Mouse (Mus musculus) kidney, postnatal 0 days (tissue): ENCODE measurements around the gene Aatk. TPM values are rescaled to one million over a fixed set of nuclear protein-coding genes. Genes with fewer than 3 reads are reported as not detected.

Source experiments
- ATAC-seq: fragments of 200-750 bp; cut with Nextera tagmentation; replicated peaks from 2 replicates; pipeline ENCODE4 v1.8.0; 2017; ENCODE audit warnings: low read depth, moderate number of reproducible peaks, moderate TSS enrichment, moderate library complexity; ENCODE audit not compliant: low FRiP score
- DNase-seq: peaks from one replicate; pipeline ENCODE4 v3.0.0-alpha.2; 2016; ENCODE audit warnings: low spot score
- H3K27ac ChIP-seq: fragments of 300-500 bp; sonication (generic); 2 replicates; pipeline ENCODE4 v1.5.1; 2014; ENCODE audit warnings: mild to moderate bottlenecking
- H3K27me3 ChIP-seq: fragments of 300-500 bp; sonication (generic); 2 replicates; pipeline ENCODE4 v1.6.1; 2014; ENCODE audit warnings: low read length, mixed read lengths; ENCODE audit not compliant: insufficient read depth
- H3K36me3 ChIP-seq: fragments of 300-500 bp; sonication (generic); 2 replicates; pipeline ENCODE4 v1.6.1; 2014; ENCODE audit warnings: low read length, mixed read lengths; ENCODE audit not compliant: insufficient read depth
- H3K4me1 ChIP-seq: fragments of 300-500 bp; sonication (generic); replicated peaks from 2 replicates; pipeline ENCODE4 v1.6.1; 2014; ENCODE audit warnings: antibody characterized with exemption, low read length, mixed read lengths; ENCODE audit not compliant: insufficient read depth
- H3K4me2 ChIP-seq: fragments of 300-500 bp; sonication (generic); 2 replicates; pipeline ENCODE4 v1.6.1; 2014; ENCODE audit warnings: mild to moderate bottlenecking, low read length, moderate library complexity, mixed read lengths
- H3K4me3 ChIP-seq: fragments of 300-500 bp; sonication (generic); replicated peaks from 2 replicates; pipeline ENCODE4 v1.5.1; 2014; ENCODE audit warnings: low read depth, low read length
- H3K9ac ChIP-seq: fragments of 300-500 bp; sonication (generic); 2 replicates; pipeline ENCODE4 v1.6.1; 2014; ENCODE audit warnings: low read depth, low read length
- H3K9me3 ChIP-seq: fragments of 300-500 bp; sonication (generic); replicated peaks from 2 replicates; pipeline ENCODE4 v1.6.1; 2016; ENCODE audit warnings: low read length, inconsistent platforms, mixed read lengths
- CTCF ChIP-seq: IDR thresholded peaks from 2 replicates; pipeline ENCODE4 v1.5.1; 2016; ENCODE audit warnings: antibody characterized with exemption, low read depth, mild to moderate bottlenecking, moderate library complexity
- WGBS: fragments of 180-500 bp; shearing (Covaris S2); extraction: QIAGEN DNeasy Blood & Tissue Kit; methylation state at CpG from one replicate; pipeline ENCODE4 v1.1.7; 2014; 5-methylcytosine and 5-hydroxymethylcytosine counted together
- polyA plus RNA-seq: library from polyadenylated mRNA; unstranded; fragments of >200 nt; fragmentation: Nextera tagmentation; extraction: Ambion mirVana; gene quantifications from 2 replicates; pipeline ENCODE4 v1.2.1, GENCODE M21; 2015

Gene Aatk
- polyA plus RNA-seq, 1 experiment from 2014 or later, result 1.4 TPM

GRCm38 (mm10) chr11:120011761-120012560, 35.0 kb downstream of the Aatk start:
- Histone ChIP-seq H3K27me3 (no peaks in the 10 kb centered on the region), H3K9me3 (no peaks in the 10 kb centered on the region), H3K4me3 (no peak overlapping the region), H3K27ac (no peak overlapping the region), H3K4me2 (peak overlapping the region; percentile 31), H3K4me1 (0 out of 2 replicates have a peak, but pooled peaks cover 10% of the 10 kb centered on the region), H3K36me3 (no peaks in the 10 kb centered on the region), H3K9ac (0 out of 2 replicates have a peak overlapping the region, but pooled peaks have one; percentile 31)
- DNase-seq (peak; percentile 41), ATAC-seq (peak; percentile 18)
- WGBS, result 55% methylated on average over 43 of the region's 43 CpGs
- peak; percentile 59 for TF ChIP-seq CTCF

- Histone ChIP-seq H3K4me2 (peak overlapping the region; percentile 31; the same call in 1 of the 2 replicates), H3K4me1 (0 out of 2 replicates have a peak, but pooled peaks cover 10% of the 10 kb centered on the region)
- DNase-seq, result no peak
Observed at GRCm38 (mm10) chr11:120011114-120011760, 35.7 kb downstream of the Aatk start.

GRCm38 (mm10) chr11:120009937-120010336, 37.0 kb downstream of the Aatk start:
- H3K4me3 ChIP-seq, result no peak overlapping the region
- 81% methylated on average over 20 of the region's 20 CpGs for WGBS

More at GRCm38 (mm10) chr11:120011114-120011760, 35.7 kb downstream of the Aatk start:
- Histone ChIP-seq H3K9ac (0 out of 2 replicates have a peak overlapping the region, but pooled peaks have one; percentile 31), H3K27ac (no peak overlapping the region), H3K9me3 (no peaks in the 10 kb centered on the region), H3K4me3 (no peak overlapping the region), H3K27me3 (no peaks in the 10 kb centered on the region), H3K36me3 (no peaks in the 10 kb centered on the region)
- TF ChIP-seq CTCF, result no peak
- WGBS, result 78% methylated on average over 11 of the region's 11 CpGs
- no peak for ATAC-seq

GRCm38 (mm10) chr11:120008956-120009355, 38.0 kb downstream of the Aatk start:
- no peak overlapping the region for H3K4me2 ChIP-seq
- no peak overlapping the region for H3K27ac ChIP-seq
- WGBS, result 72% methylated on average over 8 of the region's 8 CpGs
- H3K4me3 ChIP-seq, result no peak overlapping the region
- TF ChIP-seq CTCF, result no peak
- H3K36me3 ChIP-seq, result no peaks in the 10 kb centered on the region
- H3K9me3 ChIP-seq, result no peaks in the 10 kb centered on the region
- DNase-seq (no peak), ATAC-seq (no peak)
- H3K4me1 ChIP-seq, result 0 out of 2 replicates have a peak, but pooled peaks cover 10% of the 10 kb centered on the region
- H3K9ac ChIP-seq, result no peak overlapping the region
- no peaks in the 10 kb centered on the region for H3K27me3 ChIP-seq

More at GRCm38 (mm10) chr11:120009937-120010336, 37.0 kb downstream of the Aatk start:
- no peak overlapping the region for H3K27ac ChIP-seq
- DNase-seq, result no peak
- H3K4me2 ChIP-seq, result no peak overlapping the region
- H3K9me3 ChIP-seq, result no peaks in the 10 kb centered on the region
- H3K9ac ChIP-seq, result no peak overlapping the region
- no peaks in the 10 kb centered on the region for H3K36me3 ChIP-seq
- TF ChIP-seq CTCF, result no peak
- 0 out of 2 replicates have a peak, but pooled peaks cover 10% of the 10 kb centered on the region for H3K4me1 ChIP-seq
- no peaks in the 10 kb centered on the region for H3K27me3 ChIP-seq
- ATAC-seq, result no peak

- Histone ChIP-seq H3K4me2 (no peak overlapping the region), H3K27me3 (no peaks in the 10 kb centered on the region), H3K27ac (no peak overlapping the region), H3K9ac (no peak overlapping the region), H3K4me1 (0 out of 2 replicates have a peak, but pooled peaks cover 8% of the 10 kb centered on the region), H3K36me3 (no peaks in the 10 kb centered on the region), H3K9me3 (no peaks in the 10 kb centered on the region), H3K4me3 (no peak overlapping the region)
- no peak for TF ChIP-seq CTCF
- ATAC-seq, result no peak
- no peak for DNase-seq
- 91% methylated on average over 1 of the region's 1 CpGs for WGBS
Observed at GRCm38 (mm10) chr11:120008501-120008900, 38.5 kb downstream of the Aatk start.

GRCm38 (mm10) chr11:120007496-120008080, 39.4 kb downstream of the Aatk start:
- no peaks in the 10 kb centered on the region for H3K9me3 ChIP-seq
- H3K36me3 ChIP-seq, result 0 out of 2 replicates have a peak, but pooled peaks cover 3% of the 10 kb centered on the region
- no peaks in the 10 kb centered on the region for H3K27me3 ChIP-seq
- TF ChIP-seq CTCF, result peak; percentile 36
- H3K9ac ChIP-seq, result no peak overlapping the region
- H3K4me3 ChIP-seq, result no peak overlapping the region
- no peak for DNase-seq
- ATAC-seq, result peak; percentile 14; the same call in 1 of the 2 replicates
- 34% methylated on average over 4 of the region's 4 CpGs for WGBS
- H3K4me2 ChIP-seq, result no peak overlapping the region
- no peak overlapping the region for H3K27ac ChIP-seq
- H3K4me1 ChIP-seq, result 0 out of 2 replicates have a peak, but pooled peaks cover 5% of the 10 kb centered on the region
